ENCODE assay signal across 9 mouse cellular contexts in genomic region chrX:58019257-58019953, GRCm38 (mm10). TPM values are rescaled to one million over a fixed set of nuclear protein-coding genes. Genes with fewer than 3 reads are reported as not detected.
DNase-seq lines count a peak whose midpoint lies in the region; ATAC-seq and TF ChIP-seq lines count a peak whose summit lies in the region.
"Had no signal": no experiment of that assay in that cellular context is flagged by ENCODE, and none has a peak within 500 bp of the region (broad histone marks: within the 10 kb centered on the region; RNA-seq: fewer than 3 reads in every experiment).

No protein-coding gene starts in this region.

- 18% methylated on average over 33 of the region's 33 CpGs for WGBS in limb, embryonic 12.5 days
- WGBS in stomach, postnatal 0 days = 23% methylated on average over 29 of the region's 33 CpGs
- WGBS in thymus, adult 2 months = 11% methylated on average over 27 of the region's 33 CpGs

- DNase-seq in gastrocnemius, adult 2 months = no peak
- no peak for DNase-seq in gastrocnemius, postnatal 14 days
- DNase-seq in lung, postnatal 10 days = peak; percentile 3
- DNase-seq in lung, postnatal 25 days (ENCODE audit: low spot score) = no peak
- DNase-seq in stomach, postnatal 0 days (ENCODE audit: low spot score) = no peak
- DNase-seq in thymus, adult 2 months = no peak
- DNase-seq in right cerebral cortex, postnatal 14 days = no peak
- DNase-seq: adrenal gland, postnatal 36 days had no signal

- no peak overlapping the region; the same call in 1 of the 2 replicates for H3K9ac ChIP-seq in limb, embryonic 12.5 days (replicated peaks)
- H3K9ac ChIP-seq in stomach, postnatal 0 days (ENCODE audit: low read length) = no peak overlapping the region

- H3K9me3 ChIP-seq in limb, embryonic 12.5 days = no peaks in the 10 kb centered on the region
- H3K9me3 ChIP-seq in stomach, postnatal 0 days (ENCODE audit: control insufficient read depth, low read length) = no peaks in the 10 kb centered on the region

- H3K4me1 ChIP-seq in limb, embryonic 12.5 days (replicated peaks) = no peaks in the 10 kb centered on the region
- no peaks in the 10 kb centered on the region for H3K4me1 ChIP-seq in stomach, postnatal 0 days (replicated peaks; ENCODE audit: control insufficient read depth, insufficient read depth)
- H3K4me1 ChIP-seq in thymus, adult 2 months (replicated peaks; ENCODE audit: control insufficient read depth, insufficient read depth, low read length) = no peaks in the 10 kb centered on the region

- H3K4me3 ChIP-seq in gastrocnemius, adult 2 months = peak overlapping the region; percentile 42
- peak overlapping the region; percentile 27 for H3K4me3 ChIP-seq in limb, embryonic 12.5 days (replicated peaks)
- H3K4me3 ChIP-seq in stomach, postnatal 0 days (ENCODE audit: low read depth, low read length) = 0 out of 2 replicates have a peak overlapping the region, but pooled peaks have one; percentile 17
- no peak overlapping the region for H3K4me3 ChIP-seq in thymus, adult 2 months (ENCODE audit: control insufficient read depth, insufficient read depth, low read length)

- no peak for ATAC-seq in limb, embryonic 12.5 days (ENCODE audit: insufficient number of reproducible peaks, insufficient read depth, low FRiP score, low TSS enrichment, low read depth)
- ATAC-seq in stomach, postnatal 0 days (ENCODE audit: low FRiP score, low TSS enrichment) = no peak

- peaks cover 67% of the 10 kb centered on the region for H3K27me3 ChIP-seq in limb, embryonic 12.5 days
- H3K27me3 ChIP-seq in stomach, postnatal 0 days (ENCODE audit: control insufficient read depth, insufficient read depth, low read length) = peaks cover 3% of the 10 kb centered on the region; the same call in 1 of the 2 replicates
- no peaks in the 10 kb centered on the region for H3K27me3 ChIP-seq in thymus, adult 2 months (ENCODE audit: control insufficient read depth, insufficient read depth, low read length)

- TF ChIP-seq EP300 in stomach, postnatal 0 days (optimal IDR thresholded peaks at IDR 0.05) = no peak

- no peak for TF ChIP-seq POLR2A in thymus, adult 2 months (IDR thresholded peaks at IDR 0.05; ENCODE audit: control insufficient read depth, extremely low read depth, insufficient read depth, low read length, poor library complexity)

- H3K27ac ChIP-seq in gastrocnemius, adult 2 months = no peak overlapping the region
- no peak overlapping the region for H3K27ac ChIP-seq in limb, embryonic 12.5 days
- no peak overlapping the region for H3K27ac ChIP-seq in stomach, postnatal 0 days (replicated peaks)
- no peak overlapping the region for H3K27ac ChIP-seq in thymus, adult 2 months (ENCODE audit: control insufficient read depth, insufficient read depth, low read length)

- intact Hi-C loops in gastrocnemius, adult 2 months (cut with DNase I) = no loop called here
- intact Hi-C loops in gastrocnemius, postnatal 14 days (cut with DNase I; ENCODE audit: low total_unique reads) = no loop called here

- H3K36me3 ChIP-seq in limb, embryonic 12.5 days = no peaks in the 10 kb centered on the region
- no peaks in the 10 kb centered on the region for H3K36me3 ChIP-seq in stomach, postnatal 0 days (ENCODE audit: control insufficient read depth, insufficient read depth, low read length)
- no peaks in the 10 kb centered on the region for H3K36me3 ChIP-seq in thymus, adult 2 months (ENCODE audit: control insufficient read depth, insufficient read depth, low read length)

- TF ChIP-seq CTCF in gastrocnemius, adult 2 months (IDR thresholded peaks at IDR 0.05) = no peak
- no peak for TF ChIP-seq CTCF in stomach, postnatal 0 days (IDR thresholded peaks at IDR 0.05; ENCODE audit: low read depth)
- TF ChIP-seq CTCF in thymus, adult 2 months (IDR thresholded peaks at IDR 0.05; ENCODE audit: borderline replicate concordance, control insufficient read depth, extremely low read depth, insufficient read depth, low read length, poor library complexity) = no peak

- peak overlapping the region; percentile 51 for H3K4me2 ChIP-seq in limb, embryonic 12.5 days
- H3K4me2 ChIP-seq in stomach, postnatal 0 days (replicated peaks; ENCODE audit: low read depth) = peak overlapping the region; percentile 32; the same call in 1 of the 2 replicates

RNA-seq across cellular contexts. Expression of gene Zic3, which starts 3.1 kb away (rescaled TPM):
- not detected for total RNA-seq in gastrocnemius, adult 2 months (2021)
- not detected for total RNA-seq in gastrocnemius, postnatal 14 days (2021)
- polyA plus RNA-seq in limb, embryonic 12.5 days (2016; fragmentation: Nextera tagmentation; extraction: Ambion mirVana) = 10.5 and 11.9 TPM in 2 replicates
- polyA plus RNA-seq in stomach, postnatal 0 days (2015; fragmentation: Nextera tagmentation; extraction: Ambion mirVana) = 0.04 TPM in 1 of 2 replicates, not detected in the other
- polyA plus RNA-seq in thymus, adult 2 months (2012; rRNA removed) = not detected in 2 replicates
- total RNA-seq: adrenal gland, postnatal 36 days had no signal

Comparison
In these comparisons a context has a peak if more than half of its experiments do, and no peak if none do; other contexts are left out.
1. RNA of gene Zic3, which starts 3.1 kb away (polyA plus RNA-seq): 10.5 to 11.9 TPM in limb, embryonic 12.5 days; 0.04 TPM in stomach, postnatal 0 days and not detected in thymus, adult 2 months; every median in the first group is over 10 times any median in the second.